Mouse (Mus musculus) neutrophil, adult 5-6 weeks (primary cell): Measurements from ENCODE around the gene Urgcp. TPM values are rescaled to one million over a fixed set of nuclear protein-coding genes. Genes with fewer than 3 reads are reported as not detected.

ENCODE experiments used
- ATAC-seq: fragments of 151-379, 151-347 bp; 2 replicates; pipeline ENCODE4 v1.8.0; 2017; ENCODE audit warnings: mild to moderate bottlenecking, moderate TSS enrichment; ENCODE audit not compliant: insufficient number of reproducible peaks, poor library complexity, low FRiP score, severe bottlenecking; ENCODE audit errors: extremely low read depth
- total RNA-seq: library from RNA; stranded (forward); fragments of 200-1000 nt; gene quantifications from 2 replicates; pipeline ENCODE4 v1.2.3, GENCODE M21; 2017

The Urgcp gene
- total RNA-seq, 1 experiment from 2014 or later: 7.2 TPM

- ATAC-seq: no peak
Measured at GRCm38 (mm10) chr11:5718611-5719354, 43.4 kb downstream of the Urgcp start.

- no peak for ATAC-seq
Measured at GRCm38 (mm10) chr11:5716938-5717705, 45.1 kb downstream of the Urgcp start.

- ATAC-seq: no peak
Measured at GRCm38 (mm10) chr11:5716246-5716645, 45.9 kb downstream of the Urgcp start.

GRCm38 (mm10) chr11:5715630-5716105, 46.5 kb downstream of the Urgcp start, which contains the start of gene Mrps24:
Gene Mrps24, minus strand, starts transcription at chr11:5715680.
- no peak for ATAC-seq

GRCm38 (mm10) chr11:5715179-5715578, 47.0 kb downstream of the Urgcp start:
- ATAC-seq: no peak

- ATAC-seq: peak; percentile 91
Measured at GRCm38 (mm10) chr11:5707530-5708353, 54.4 kb downstream of the Urgcp start.

- peak; percentile 27; the same call in 1 of the 2 replicates for ATAC-seq
Measured at GRCm38 (mm10) chr11:5706874-5707529, 55.2 kb downstream of the Urgcp start.

GRCm38 (mm10) chr11:5705972-5706371, 56.2 kb downstream of the Urgcp start:
- no peak for ATAC-seq

- ATAC-seq: no peak
Measured at GRCm38 (mm10) chr11:5703341-5703740, 58.8 kb downstream of the Urgcp start.

GRCm38 (mm10) chr11:5702957-5703332, 59.2 kb downstream of the Urgcp start:
- ATAC-seq: no peak

- ATAC-seq: no peak
Measured at GRCm38 (mm10) chr11:5702271-5702956, 59.8 kb downstream of the Urgcp start.

- ATAC-seq: no peak
Measured at GRCm38 (mm10) chr11:5701821-5702220, 60.4 kb downstream of the Urgcp start.

GRCm38 (mm10) chr11:5701300-5701699, 60.9 kb downstream of the Urgcp start:
- ATAC-seq: no peak

- ATAC-seq: no peak
Measured at GRCm38 (mm10) chr11:5700808-5701207, 61.4 kb downstream of the Urgcp start.

GRCm38 (mm10) chr11:5691775-5692174, 70.4 kb downstream of the Urgcp start:
- ATAC-seq: no peak

- ATAC-seq: no peak
Measured at GRCm38 (mm10) chr11:5684283-5684682, 77.9 kb downstream of the Urgcp start.

GRCm38 (mm10) chr11:5682541-5682940, 79.6 kb downstream of the Urgcp start:
- ATAC-seq: no peak
